Mouse (Mus musculus) cerebellum, adult 2 months (tissue): ENCODE data around the gene Prr15l.

ENCODE experiments used
- CTCF ChIP-seq: fragments of 200-500 bp; IDR thresholded peaks from 2 replicates; pipeline ENCODE4 v1.5.1; 2011; ENCODE audit warnings: low read depth, mild to moderate bottlenecking, control low read depth, low read length, moderate library complexity, borderline replicate concordance; ENCODE audit not compliant: insufficient read depth
- POLR2A ChIP-seq: fragments of 200-500 bp; IDR thresholded peaks from 2 replicates; pipeline ENCODE4 v1.6.1; 2011; ENCODE audit warnings: low read length, control low read depth, borderline replicate concordance; ENCODE audit not compliant: insufficient read depth

DNA sequence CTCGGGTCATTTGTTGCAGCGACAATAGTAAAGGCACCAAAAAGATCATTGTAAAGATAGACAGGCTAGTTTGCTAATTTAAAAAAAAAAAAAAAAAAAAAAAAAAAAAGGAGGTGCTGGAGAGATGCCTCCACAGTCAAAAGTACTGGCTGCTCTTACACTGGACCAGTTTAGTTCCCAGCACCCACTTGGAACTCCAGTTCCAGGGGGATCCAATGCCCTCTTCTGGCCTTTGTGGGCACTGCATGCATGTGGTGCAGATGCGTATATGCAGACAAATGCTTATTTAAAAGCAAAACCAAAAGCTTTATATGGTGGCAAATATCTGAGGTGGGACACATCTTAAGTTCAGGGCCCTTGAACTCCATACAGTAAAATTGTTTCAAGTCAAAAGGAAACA, 22.9 kb downstream of the Prr15l start:
- peak; percentile 29 for TF ChIP-seq CTCF
- TF ChIP-seq POLR2A = no peak
